Mouse (Mus musculus) thymus, adult 2 months (tissue): Measurements from ENCODE around the gene Adgrv1.

Experiments
- CTCF ChIP-seq: fragments of 200-500 bp; IDR thresholded peaks from 2 replicates; pipeline ENCODE4 v1.5.1; 2012; ENCODE audit warnings: mild to moderate bottlenecking, control low read depth, low read length, moderate library complexity, borderline replicate concordance; ENCODE audit not compliant: control insufficient read depth, poor library complexity, insufficient read depth; ENCODE audit errors: extremely low read depth
- POLR2A ChIP-seq: fragments of 200-500 bp; IDR thresholded peaks from 2 replicates; pipeline ENCODE4 v1.6.1; 2012; ENCODE audit warnings: mild to moderate bottlenecking, low read length, control low read depth, moderate library complexity; ENCODE audit not compliant: control insufficient read depth, poor library complexity, insufficient read depth; ENCODE audit errors: extremely low read depth

- TF ChIP-seq CTCF (no peak), POLR2A (no peak)
Measured at GRCm38 (mm10) chr13:81328181-81328580, 304.8 kb downstream of the Adgrv1 start.
